ENCODE assay signal across 23 mouse cellular contexts in the genomic region with DNA sequence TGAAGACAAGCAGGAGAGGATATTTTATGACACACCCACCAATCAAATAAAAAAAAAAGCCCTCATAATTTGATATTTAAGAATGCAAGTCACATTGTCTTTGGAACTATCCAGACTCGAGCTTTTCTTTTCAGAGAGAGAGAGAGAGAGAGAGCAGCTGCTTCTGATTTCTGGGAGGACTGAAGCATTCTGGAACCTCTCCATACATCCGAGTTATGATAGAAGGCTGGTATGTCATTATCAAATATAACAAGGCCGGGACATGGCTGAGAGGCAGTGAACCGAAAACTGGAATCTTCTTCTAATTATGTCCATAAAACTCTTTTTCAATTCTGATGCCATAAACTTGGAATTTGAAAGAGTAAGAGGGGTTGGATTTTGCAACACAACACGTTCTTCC.
DNase-seq lines count a peak whose midpoint lies in the region; ATAC-seq lines count a peak whose summit lies in the region.
"Had no signal": no experiment of that assay in that cellular context is flagged by ENCODE, and none has a peak within 500 bp of the region (broad histone marks: within the 10 kb centered on the region; RNA-seq: fewer than 3 reads in every experiment).

No protein-coding gene starts in this region.

- no peak overlapping the region for H3K4me3 ChIP-seq in embryonic facial prominence, embryonic 14.5 days (ENCODE audit: low read depth, low read length)
- H3K4me3 ChIP-seq in embryonic facial prominence, embryonic 10.5 days, result no peak overlapping the region
- H3K4me3 ChIP-seq in liver, embryonic 11.5 days (ENCODE audit: low read depth, low read length), result no peak overlapping the region
- H3K4me3 ChIP-seq: embryonic facial prominence, embryonic 13.5 days; forebrain, embryonic 13.5 days; forebrain, embryonic 15.5 days had no signal

- WGBS in embryonic facial prominence, embryonic 14.5 days, result 55% methylated on average over 5 of the region's 5 CpGs
- WGBS in embryonic facial prominence, embryonic 10.5 days, result 87% methylated on average over 5 of the region's 5 CpGs
- WGBS in liver, embryonic 11.5 days, result 81% methylated on average over 5 of the region's 5 CpGs

- no peak for ATAC-seq in embryonic facial prominence, embryonic 14.5 days (ENCODE audit: low read depth)
- ATAC-seq in liver, embryonic 11.5 days (replicated peaks; ENCODE audit: low FRiP score), result no peak
- ATAC-seq: activated CD4-positive, CD25-positive, alpha-beta regulatory T cell, adult 4 months; CD4-positive, CD25-positive, alpha-beta regulatory T cell, adult 4 months; forebrain, embryonic 13.5 days; forebrain, embryonic 15.5 days; forebrain, postnatal 0 days; Patski had no signal

- no peaks in the 10 kb centered on the region for H3K36me3 ChIP-seq in embryonic facial prominence, embryonic 14.5 days (ENCODE audit: control insufficient read depth, insufficient read depth, low read length)
- H3K36me3 ChIP-seq in embryonic facial prominence, embryonic 10.5 days (replicated peaks), result no peaks in the 10 kb centered on the region
- no peaks in the 10 kb centered on the region for H3K36me3 ChIP-seq in liver, embryonic 11.5 days (ENCODE audit: control insufficient read depth, insufficient read depth, low read length)
- H3K36me3 ChIP-seq: embryonic facial prominence, embryonic 13.5 days; forebrain, embryonic 15.5 days; G1E had no signal

- no peak overlapping the region for H3K27ac ChIP-seq in embryonic facial prominence, embryonic 14.5 days (replicated peaks; ENCODE audit: low read depth, low read length)
- H3K27ac ChIP-seq in embryonic facial prominence, embryonic 10.5 days (replicated peaks), result no peak overlapping the region
- H3K27ac ChIP-seq in liver, embryonic 11.5 days (ENCODE audit: low read depth, low read length), result no peak overlapping the region
- H3K27ac ChIP-seq: embryonic facial prominence, embryonic 13.5 days; forebrain, embryonic 13.5 days; forebrain, embryonic 15.5 days had no signal

- peaks cover 5% of the 10 kb centered on the region; the same call in 1 of the 2 replicates for H3K9me3 ChIP-seq in embryonic facial prominence, embryonic 14.5 days (ENCODE audit: control insufficient read depth, low read length)
- peaks cover 5% of the 10 kb centered on the region; the same call in 1 of the 2 replicates for H3K9me3 ChIP-seq in embryonic facial prominence, embryonic 10.5 days
- no peaks in the 10 kb centered on the region for H3K9me3 ChIP-seq in liver, embryonic 11.5 days (ENCODE audit: control insufficient read depth, low read length)
- H3K9me3 ChIP-seq: embryonic facial prominence, embryonic 13.5 days had no signal

- no peaks in the 10 kb centered on the region for H3K27me3 ChIP-seq in embryonic facial prominence, embryonic 14.5 days (replicated peaks; ENCODE audit: control insufficient read depth, insufficient read depth, low read length)
- H3K27me3 ChIP-seq in embryonic facial prominence, embryonic 10.5 days (replicated peaks; ENCODE audit: low read depth, poor library complexity, severe bottlenecking), result no peaks in the 10 kb centered on the region
- H3K27me3 ChIP-seq in liver, embryonic 11.5 days (replicated peaks; ENCODE audit: control insufficient read depth, insufficient read depth, low read length), result no peaks in the 10 kb centered on the region
- H3K27me3 ChIP-seq: CH12.LX; embryonic facial prominence, embryonic 13.5 days; forebrain, embryonic 13.5 days; forebrain, embryonic 15.5 days; Patski had no signal

- H3K4me1 ChIP-seq in embryonic facial prominence, embryonic 14.5 days (ENCODE audit: control insufficient read depth, insufficient read depth, low read length), result no peaks in the 10 kb centered on the region
- no peaks in the 10 kb centered on the region for H3K4me1 ChIP-seq in embryonic facial prominence, embryonic 10.5 days
- no peaks in the 10 kb centered on the region for H3K4me1 ChIP-seq in liver, embryonic 11.5 days (replicated peaks; ENCODE audit: control insufficient read depth, insufficient read depth, low read length)
- H3K4me1 ChIP-seq: forebrain, embryonic 13.5 days; forebrain, embryonic 15.5 days had no signal

- DNase-seq in embryonic facial prominence, embryonic 14.5 days (ENCODE audit: low spot score), result peak; percentile 68
- DNase-seq in embryonic facial prominence, embryonic 10.5 days (ENCODE audit: low spot score), result no peak
- peak; percentile 12 for DNase-seq in retina, postnatal 1 day
- DNase-seq in retina, embryonic 14.5 days (ENCODE audit: low spot score), result no peak
- DNase-seq in liver, embryonic 11.5 days (ENCODE audit: low spot score), result no peak
- DNase-seq: adrenal gland, adult 8-10 months; adrenal gland, postnatal 14 days; adrenal gland, postnatal 36 days; B cell, adult 2 months; cerebellum, adult 11-12 months; cerebellum, adult 2 months; cerebellum, adult 9-10 months; cerebellum, postnatal 10 days; cerebellum, postnatal 25 days; forebrain, postnatal 0 days had no signal

- H3K4me2 ChIP-seq in embryonic facial prominence, embryonic 14.5 days (ENCODE audit: low read depth, low read length), result no peak overlapping the region
- H3K4me2 ChIP-seq in liver, embryonic 11.5 days, result no peak overlapping the region
- H3K4me2 ChIP-seq: embryonic facial prominence, embryonic 13.5 days; forebrain, embryonic 13.5 days; forebrain, embryonic 15.5 days had no signal

- H3K9ac ChIP-seq in embryonic facial prominence, embryonic 14.5 days (ENCODE audit: low read depth, low read length), result no peak overlapping the region
- H3K9ac ChIP-seq in liver, embryonic 11.5 days (ENCODE audit: low read depth, low read length), result no peak overlapping the region
- H3K9ac ChIP-seq: embryonic facial prominence, embryonic 13.5 days; forebrain, embryonic 13.5 days; forebrain, embryonic 15.5 days; forebrain, postnatal 0 days had no signal

Comparison
In these comparisons a context has a peak if more than half of its experiments do, and no peak if none do; other contexts are left out.
1. DNase-seq: peak in embryonic facial prominence, embryonic 14.5 days (single experiment) and retina, postnatal 1 day (single experiment); none in embryonic facial prominence, embryonic 10.5 days (single experiment), retina, embryonic 14.5 days (single experiment) and liver, embryonic 11.5 days (single experiment).